Mouse (Mus musculus) ES-E14 (cell line): ENCODE measurements around the gene Tmem160. TPM values are rescaled to one million over a fixed set of nuclear protein-coding genes. Genes with fewer than 3 reads are reported as not detected.

Source experiments
- DNase-seq: peaks from one replicate; pipeline ENCODE4 v3.0.0-alpha.2; 2013; ENCODE audit warnings: low read depth, low spot score
- H3K27ac ChIP-seq: 2 replicates; pipeline ENCODE4 v1.5.1; 2012; ENCODE audit warnings: low read depth, mild to moderate bottlenecking, low read length, moderate library complexity, mixed read lengths; ENCODE audit not compliant: poor library complexity, insufficient read depth, severe bottlenecking
- H3K36me3 ChIP-seq: 2 replicates; pipeline ENCODE4 v1.6.1; 2012; ENCODE audit warnings: mild to moderate bottlenecking, low read length, moderate library complexity, mixed read lengths; ENCODE audit not compliant: control insufficient read depth, poor library complexity, insufficient read depth, severe bottlenecking
- H3K4me1 ChIP-seq, 2 experiments: fragments of 150-350 bp in 1 of 2; sonication (generic) in 1 of 2; 2 replicates each; pipeline ENCODE4 v1.6.1; 2012; ENCODE audit warnings: low read length in 2 of 2, mild to moderate bottlenecking in 1 of 2, mixed read lengths in 1 of 2; ENCODE audit not compliant: control insufficient read depth in 2 of 2, insufficient read depth in 2 of 2, poor library complexity in 1 of 2
- H3K4me3 ChIP-seq, 2 experiments: fragments of 150-350 bp in 1 of 2; sonication (generic) in 1 of 2; 2 replicates each; pipeline ENCODE4 v1.5.1; 2012; ENCODE audit warnings: low read length in 2 of 2, low read depth in 1 of 2, mild to moderate bottlenecking in 1 of 2, mixed read lengths in 1 of 2; ENCODE audit not compliant: insufficient read depth in 1 of 2, poor library complexity in 1 of 2, severe bottlenecking in 1 of 2
- H3K9ac ChIP-seq: 2 replicates; pipeline ENCODE4 v1.6.1; 2012; ENCODE audit warnings: low read depth, mild to moderate bottlenecking, low read length, mixed read lengths; ENCODE audit not compliant: poor library complexity, insufficient read depth, severe bottlenecking
- H3K9me3 ChIP-seq: fragments of 150-350 bp; sonication (generic); 2 replicates; pipeline ENCODE4 v1.6.1; 2012; ENCODE audit warnings: low read depth, mild to moderate bottlenecking, low read length; ENCODE audit not compliant: control insufficient read depth, insufficient read depth
- CHD2 ChIP-seq: IDR thresholded peaks from 2 replicates; pipeline ENCODE4 v1.6.1; 2014; ENCODE audit warnings: mild to moderate bottlenecking, low read depth, low read length, inconsistent platforms
- HCFC1 ChIP-seq: IDR thresholded peaks from 2 replicates; pipeline ENCODE4 v1.6.1; 2012; ENCODE audit warnings: low read length, inconsistent platforms, borderline replicate concordance; ENCODE audit not compliant: insufficient read depth
- MAFK ChIP-seq: IDR thresholded peaks from 2 replicates; pipeline ENCODE4 v1.6.1; 2014; ENCODE audit warnings: mild to moderate bottlenecking, low read depth, low read length, inconsistent platforms; ENCODE audit not compliant: insufficient read depth
- ZC3H11A ChIP-seq: IDR thresholded peaks from 2 replicates; pipeline ENCODE4 v1.6.1; 2012; ENCODE audit warnings: low read depth, mild to moderate bottlenecking, inconsistent platforms, low read length, borderline replicate concordance
- ZNF384 ChIP-seq: IDR thresholded peaks from 2 replicates; pipeline ENCODE4 v1.6.1; 2012; ENCODE audit warnings: low read depth, low read length, inconsistent platforms
- in situ Hi-C, 2 experiments: fragments of 600-800 bp; cut with MboI; formaldehyde crosslinking; loops; one replicate each; pipeline ENCODE4 v1.15.1; 2025; ENCODE audit warnings: low sequenced_read_pairs in 2 of 2, inconsistent platforms in 1 of 2; ENCODE audit not compliant: unreplicated experiment in 2 of 2
- total RNA-seq: library from RNA; depleted of rRNA; stranded (reverse); fragments of 300-350 nt; gene quantifications from 2 replicates; pipeline ENCODE4 v1.2.3, GENCODE M21; 2012

Gene Tmem160
- total RNA-seq, 1 experiment = 82.7 TPM

DNA sequence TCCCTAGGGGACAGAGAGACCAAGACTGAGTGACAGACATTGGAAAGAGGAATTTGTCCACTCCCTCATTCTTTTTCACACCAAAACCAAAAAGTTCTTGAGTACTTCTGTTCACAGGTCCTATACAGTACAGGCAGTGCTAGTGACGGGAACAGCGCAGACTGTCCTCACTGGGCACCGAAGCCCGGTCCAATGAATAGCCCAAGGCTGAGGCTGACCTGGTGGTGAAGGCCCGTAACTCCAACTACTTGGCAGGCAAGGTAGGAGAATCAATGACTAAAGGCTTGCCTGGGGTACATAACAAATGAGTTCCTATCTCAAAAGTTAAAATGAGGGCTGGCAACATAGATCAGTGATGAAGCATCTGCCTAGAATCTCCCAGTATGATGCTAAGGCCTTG lies 13.0 kb downstream of the Tmem160 start:
- Histone ChIP-seq H3K36me3 (no peaks in the 10 kb centered on the region), H3K9ac (no peak overlapping the region), H3K4me3 (no peak overlapping the region), H3K4me1 (peaks cover 0 to 8% of the 10 kb centered on the region in 2 experiments; a peak in 1 of 4 replicates), H3K9me3 (no peaks in the 10 kb centered on the region), H3K27ac (no peak overlapping the region)
- TF ChIP-seq HCFC1 = no peak
- TF ChIP-seq CHD2 = no peak
- TF ChIP-seq ZC3H11A = no peak
- no peak for TF ChIP-seq ZNF384
- in situ Hi-C loops = no loop called here
- DNase-seq = no peak

GRCm38 (mm10) chr7:16466565-16466964 lies 14.0 kb downstream of the Tmem160 start:
- peaks cover 0 to 8% of the 10 kb centered on the region in 2 experiments; a peak in 1 of 4 replicates for H3K4me1 ChIP-seq
- no peaks in the 10 kb centered on the region for H3K36me3 ChIP-seq
- no peaks in the 10 kb centered on the region for H3K9me3 ChIP-seq
- H3K4me3 ChIP-seq = no peak overlapping the region
- H3K9ac ChIP-seq = no peak overlapping the region
- no peak overlapping the region for H3K27ac ChIP-seq
- TF ChIP-seq ZC3H11A = 0 out of 2 replicates have a peak, but pooled peaks have one; percentile 9
- 0 out of 2 replicates have a peak, but pooled peaks have one; percentile 29 for TF ChIP-seq HCFC1
- no peak for TF ChIP-seq CHD2
- no peak for TF ChIP-seq MAFK
- TF ChIP-seq ZNF384 = no peak
- peak; percentile 73 for DNase-seq
- in situ Hi-C loops = no loop called here

DNA sequence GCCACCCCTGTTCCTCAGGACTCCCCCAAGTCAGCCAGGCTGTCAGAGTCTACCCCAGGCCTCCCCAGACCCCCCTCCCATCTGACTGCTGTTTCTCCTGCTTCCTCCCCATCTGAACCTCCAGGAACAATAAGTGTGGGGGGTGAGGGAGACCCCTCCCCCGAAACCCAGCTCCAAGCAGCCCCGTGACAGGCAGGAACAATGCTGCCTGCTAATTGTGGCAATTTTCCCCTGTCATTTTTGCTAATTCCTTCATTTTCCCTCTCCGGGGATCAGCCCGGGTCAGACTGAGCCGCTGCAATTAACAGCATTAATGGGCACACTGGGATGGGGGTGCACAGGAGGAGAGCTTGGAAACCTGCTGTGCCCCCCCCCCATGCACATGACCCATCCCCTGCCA lies 15.5 kb downstream of the Tmem160 start:
- no peak overlapping the region for H3K4me3 ChIP-seq
- no peaks in the 10 kb centered on the region for H3K9me3 ChIP-seq
- H3K9ac ChIP-seq = no peak overlapping the region
- peaks cover 2 to 10% of the 10 kb centered on the region in 2 experiments; a peak in 1 of 4 replicates for H3K4me1 ChIP-seq
- TF ChIP-seq MAFK = no peak
- H3K36me3 ChIP-seq = no peaks in the 10 kb centered on the region
- in situ Hi-C loops = no loop called here
- no peak overlapping the region for H3K27ac ChIP-seq
- no peak for DNase-seq

- TF ChIP-seq CHD2 (no peak), HCFC1 (no peak), ZNF384 (peak; percentile 87; the same call in 1 of the 2 replicates)
- Histone ChIP-seq H3K4me1 (peaks cover 2 to 13% of the 10 kb centered on the region in 2 experiments; a peak in 1 of 4 replicates), H3K9ac (no peak overlapping the region), H3K27ac (no peak overlapping the region), H3K36me3 (no peaks in the 10 kb centered on the region), H3K9me3 (no peaks in the 10 kb centered on the region), H3K4me3 (no peak overlapping the region)
- DNase-seq = no peak
- in situ Hi-C loops = no loop called here
Observed at GRCm38 (mm10) chr7:16471549-16471948, 19.0 kb downstream of the Tmem160 start.

GRCm38 (mm10) chr7:16472116-16472709 lies 19.6 kb downstream of the Tmem160 start:
- no peak overlapping the region for H3K27ac ChIP-seq
- H3K36me3 ChIP-seq = no peaks in the 10 kb centered on the region
- no peak overlapping the region for H3K4me3 ChIP-seq
- in situ Hi-C loops = no loop called here
- no peaks in the 10 kb centered on the region for H3K9me3 ChIP-seq
- H3K4me1 ChIP-seq = peaks cover 2 to 13% of the 10 kb centered on the region in 2 experiments; a peak in 1 of 4 replicates
- no peak for TF ChIP-seq HCFC1
- TF ChIP-seq MAFK = no peak
- no peak for TF ChIP-seq ZC3H11A
- TF ChIP-seq CHD2 = no peak
- no peak for TF ChIP-seq ZNF384
- DNase-seq = no peak
- no peak overlapping the region for H3K9ac ChIP-seq
